Mouse (Mus musculus) embryo, embryonic 10.5 days (tissue): ENCODE results near the gene Myadml2.

Experiments used
- DNase-seq: peaks from one replicate; pipeline ENCODE4 v3.0.0-alpha.2; 2015; ENCODE audit warnings: low spot score

Myadml2 gene

GRCm38 (mm10) chr11:120630401-120630871 is 17.5 kb downstream of the Myadml2 start:
- DNase-seq, result peak; percentile 3

- peak; percentile 33 for DNase-seq
These were observed 18.0 kb downstream of the Myadml2 start for GRCm38 (mm10) chr11:120629911-120630310.

GRCm38 (mm10) chr11:120629341-120629730 is 18.6 kb downstream of the Myadml2 start:
- DNase-seq, result no peak

- no peak for DNase-seq
These were observed 19.2 kb downstream of the Myadml2 start for GRCm38 (mm10) chr11:120628601-120629340.

GRCm38 (mm10) chr11:120627468-120628300 is 20.3 kb downstream of the Myadml2 start:
- DNase-seq, result no peak

GRCm38 (mm10) chr11:120626785-120627467 is 21.0 kb downstream of the Myadml2 start:
- DNase-seq, result no peak

GRCm38 (mm10) chr11:120625152-120625775 is 22.7 kb downstream of the Myadml2 start, which contains the start of gene Sirt7:
Gene Sirt7, minus strand, starts transcription at chr11:120625240.
- DNase-seq, result peak; percentile 3

- DNase-seq, result peak; percentile 91
These were observed 23.3 kb downstream of the Myadml2 start for GRCm38 (mm10) chr11:120624680-120625111.

GRCm38 (mm10) chr11:120623961-120624679 is 23.8 kb downstream of the Myadml2 start:
- peak; percentile 74 for DNase-seq

- DNase-seq, result no peak
These were observed 25.2 kb downstream of the Myadml2 start for GRCm38 (mm10) chr11:120622805-120623204.

- no peak for DNase-seq
These were observed 27.8 kb downstream of the Myadml2 start for GRCm38 (mm10) chr11:120620195-120620594.

- DNase-seq, result no peak
These were observed 29.1 kb downstream of the Myadml2 start for GRCm38 (mm10) chr11:120618619-120619535.

- DNase-seq, result peak; percentile 93
These were observed 30.3 kb downstream of the Myadml2 start, which contains the start of gene Pcyt2 for GRCm38 (mm10) chr11:120617519-120618112. Gene Pcyt2, minus strand, starts transcription at chr11:120617936.

GRCm38 (mm10) chr11:120616617-120617294 is 31.2 kb downstream of the Myadml2 start:
- DNase-seq, result no peak

GRCm38 (mm10) chr11:120615606-120616203 is 32.3 kb downstream of the Myadml2 start:
- DNase-seq, result no peak

- no peak for DNase-seq
These were observed 32.8 kb downstream of the Myadml2 start for GRCm38 (mm10) chr11:120615167-120615566.

GRCm38 (mm10) chr11:120613976-120614375 is 34.0 kb downstream of the Myadml2 start:
- DNase-seq, result no peak

GRCm38 (mm10) chr11:120613481-120613972 is 34.4 kb downstream of the Myadml2 start:
- no peak for DNase-seq
